8 mouse cellular contexts compared by ENCODE assay signal in genomic region chr11:119300986-119301385, GRCm38 (mm10). TPM values are rescaled to one million over a fixed set of nuclear protein-coding genes. Genes with fewer than 3 reads are reported as not detected.
DNase-seq lines count a peak whose midpoint lies in the region; ATAC-seq lines count a peak whose summit lies in the region.
"Had no signal": no experiment of that assay in that cellular context is flagged by ENCODE, and none has a peak within 500 bp of the region (broad histone marks: within the 10 kb centered on the region; RNA-seq: fewer than 3 reads in every experiment).

No protein-coding gene starts in this region.

- H3K27ac ChIP-seq in kidney, embryonic 15.5 days, result no peak overlapping the region
- no peak overlapping the region for H3K27ac ChIP-seq in embryonic facial prominence, embryonic 14.5 days (replicated peaks; ENCODE audit: low read depth, low read length)
- H3K27ac ChIP-seq in midbrain, embryonic 16.5 days (ENCODE audit: low read length), result no peak overlapping the region

- peaks cover 23% of the 10 kb centered on the region for H3K36me3 ChIP-seq in kidney, embryonic 15.5 days
- peaks cover 25% of the 10 kb centered on the region for H3K36me3 ChIP-seq in embryonic facial prominence, embryonic 14.5 days (ENCODE audit: control insufficient read depth, insufficient read depth, low read length)
- peaks cover 7% of the 10 kb centered on the region; the same call in 1 of the 2 replicates for H3K36me3 ChIP-seq in midbrain, embryonic 16.5 days (ENCODE audit: control insufficient read depth, insufficient read depth, low read length)

- peak overlapping the region; percentile 98; the same call in 1 of the 2 replicates for H3K9ac ChIP-seq in kidney, embryonic 15.5 days
- peak overlapping the region; percentile 99 for H3K9ac ChIP-seq in embryonic facial prominence, embryonic 14.5 days (ENCODE audit: low read depth, low read length)
- no peak overlapping the region for H3K9ac ChIP-seq in midbrain, embryonic 16.5 days (ENCODE audit: low read depth, low read length)

- WGBS in kidney, embryonic 15.5 days, result 30% methylated on average over 2 of the region's 2 CpGs
- WGBS in embryonic facial prominence, embryonic 14.5 days, result 28% methylated on average over 2 of the region's 2 CpGs
- WGBS in midbrain, embryonic 16.5 days, result 25% methylated on average over 2 of the region's 2 CpGs

- H3K27me3 ChIP-seq in kidney, embryonic 15.5 days, result 0 out of 2 replicates have a peak, but pooled peaks cover 6% of the 10 kb centered on the region
- no peaks in the 10 kb centered on the region for H3K27me3 ChIP-seq in embryonic facial prominence, embryonic 14.5 days (replicated peaks; ENCODE audit: control insufficient read depth, insufficient read depth, low read length)
- H3K27me3 ChIP-seq in midbrain, embryonic 16.5 days (ENCODE audit: control insufficient read depth, insufficient read depth, low read depth, low read length), result 0 out of 2 replicates have a peak, but pooled peaks cover 2% of the 10 kb centered on the region

- 0 out of 2 replicates have a peak overlapping the region, but pooled peaks have one; percentile 99 for H3K4me3 ChIP-seq in kidney, embryonic 15.5 days (replicated peaks)
- no peak overlapping the region; the same call in 1 of the 2 replicates for H3K4me3 ChIP-seq in embryonic facial prominence, embryonic 14.5 days (ENCODE audit: low read depth, low read length)
- no peak overlapping the region for H3K4me3 ChIP-seq in midbrain, embryonic 16.5 days (ENCODE audit: low read depth, low read length)

- ATAC-seq in kidney, embryonic 15.5 days (replicated peaks; ENCODE audit: low FRiP score), result no peak
- ATAC-seq in embryonic facial prominence, embryonic 14.5 days (ENCODE audit: low read depth), result no peak
- no peak for ATAC-seq in midbrain, embryonic 16.5 days

- H3K4me1 ChIP-seq in kidney, embryonic 15.5 days, result peaks cover 25% of the 10 kb centered on the region
- peaks cover 9% of the 10 kb centered on the region for H3K4me1 ChIP-seq in embryonic facial prominence, embryonic 14.5 days (ENCODE audit: control insufficient read depth, insufficient read depth, low read length)
- peaks cover 13% of the 10 kb centered on the region for H3K4me1 ChIP-seq in midbrain, embryonic 16.5 days (ENCODE audit: control insufficient read depth, insufficient read depth, low read length)

- H3K9me3 ChIP-seq in kidney, embryonic 15.5 days (replicated peaks), result no peaks in the 10 kb centered on the region
- no peaks in the 10 kb centered on the region for H3K9me3 ChIP-seq in embryonic facial prominence, embryonic 14.5 days (ENCODE audit: control insufficient read depth, low read length)
- no peaks in the 10 kb centered on the region for H3K9me3 ChIP-seq in midbrain, embryonic 16.5 days (replicated peaks; ENCODE audit: control insufficient read depth, low read length, poor library complexity, severe bottlenecking)

- DNase-seq in kidney, postnatal 4 days, result no peak
- DNase-seq in embryonic facial prominence, embryonic 14.5 days (ENCODE audit: low spot score), result no peak
- peak; percentile 20 for DNase-seq in induced T-regulatory cell, adult 2 months (ENCODE audit: low read depth)
- no peak for DNase-seq in cerebellum, adult 11 months
- DNase-seq in right cerebral cortex, postnatal 4 days, result no peak
- DNase-seq: kidney, adult 8-10 months had no signal

- H3K4me2 ChIP-seq in kidney, embryonic 15.5 days, result peak overlapping the region; percentile 93
- H3K4me2 ChIP-seq in embryonic facial prominence, embryonic 14.5 days (ENCODE audit: low read depth, low read length), result peak overlapping the region; percentile 95; the same call in 1 of the 2 replicates
- H3K4me2 ChIP-seq in midbrain, embryonic 16.5 days (ENCODE audit: low read length), result peak overlapping the region; percentile 88

RNA-seq across cellular contexts. Expression of gene Eif4a3, which starts 1.1 kb away (rescaled TPM):
- 383 and 393 TPM in 2 replicates for polyA plus RNA-seq in kidney, embryonic 15.5 days (2015; fragmentation: Nextera tagmentation; extraction: Ambion mirVana)
- polyA plus RNA-seq in embryonic facial prominence, embryonic 14.5 days (2014; fragmentation: Nextera tagmentation; extraction: Ambion mirVana), result 298 and 322 TPM in 2 replicates
- polyA plus RNA-seq in midbrain, embryonic 16.5 days (2015; fragmentation: Nextera tagmentation; extraction: Ambion mirVana), result 228 and 237 TPM in 2 replicates

RNA-seq across cellular contexts. Expression of gene Card14, which starts 6.6 kb away (rescaled TPM):
- 0.23 and 0.46 TPM in 2 replicates for polyA plus RNA-seq in kidney, embryonic 15.5 days (2015; fragmentation: Nextera tagmentation; extraction: Ambion mirVana)
- polyA plus RNA-seq in embryonic facial prominence, embryonic 14.5 days (2014; fragmentation: Nextera tagmentation; extraction: Ambion mirVana), result 0.93 and 1.4 TPM in 2 replicates
- polyA plus RNA-seq in midbrain, embryonic 16.5 days (2015; fragmentation: Nextera tagmentation; extraction: Ambion mirVana), result 0.29 and 0.38 TPM in 2 replicates

RNA-seq across cellular contexts. Expression of gene Gaa, which starts 33.3 kb away (rescaled TPM):
- polyA plus RNA-seq in kidney, embryonic 15.5 days (2015; fragmentation: Nextera tagmentation; extraction: Ambion mirVana), result 53.9 and 64.8 TPM in 2 replicates
- polyA plus RNA-seq in embryonic facial prominence, embryonic 14.5 days (2014; fragmentation: Nextera tagmentation; extraction: Ambion mirVana), result 82.0 and 89.4 TPM in 2 replicates
- 102 and 120 TPM in 2 replicates for polyA plus RNA-seq in midbrain, embryonic 16.5 days (2015; fragmentation: Nextera tagmentation; extraction: Ambion mirVana)

RNA-seq across cellular contexts. Expression of gene Sgsh, which starts 54.4 kb away (rescaled TPM):
- 6.6 and 8.9 TPM in 2 replicates for polyA plus RNA-seq in kidney, embryonic 15.5 days (2015; fragmentation: Nextera tagmentation; extraction: Ambion mirVana)
- 7.2 and 7.3 TPM in 2 replicates for polyA plus RNA-seq in embryonic facial prominence, embryonic 14.5 days (2014; fragmentation: Nextera tagmentation; extraction: Ambion mirVana)
- 4.1 and 4.7 TPM in 2 replicates for polyA plus RNA-seq in midbrain, embryonic 16.5 days (2015; fragmentation: Nextera tagmentation; extraction: Ambion mirVana)

RNA-seq across cellular contexts. Expression of gene Slc26a11, which starts 54.4 kb away (rescaled TPM):
- 8.7 and 10.8 TPM in 2 replicates for polyA plus RNA-seq in kidney, embryonic 15.5 days (2015; fragmentation: Nextera tagmentation; extraction: Ambion mirVana)
- polyA plus RNA-seq in embryonic facial prominence, embryonic 14.5 days (2014; fragmentation: Nextera tagmentation; extraction: Ambion mirVana), result 7.8 and 8.4 TPM in 2 replicates
- polyA plus RNA-seq in midbrain, embryonic 16.5 days (2015; fragmentation: Nextera tagmentation; extraction: Ambion mirVana), result 7.5 and 7.9 TPM in 2 replicates
